Mouse (Mus musculus) myocyte (in vitro differentiated cells): Measurements from ENCODE around the gene Sectm1a.
A peak's percentile ranks its signal among the peaks of the same experiment; 100 is the strongest.
"Not testable (repeated sequence)": the region's sequence is repeated elsewhere in the genome, so short reads cannot be mapped to it uniquely, and the experiment has no call there.

ENCODE experiments used
- CEBPB ChIP-seq: IDR thresholded peaks from 2 replicates; pipeline ENCODE4 v1.6.1; 2011; ENCODE audit warnings: mild to moderate bottlenecking, moderate library complexity; ENCODE audit not compliant: poor library complexity, insufficient read depth, severe bottlenecking
- E2F4 ChIP-seq: IDR thresholded peaks from one replicate; pipeline ENCODE4 v1.6.1; 2011; ENCODE audit warnings: mild to moderate bottlenecking, control low read depth, moderate library complexity; ENCODE audit not compliant: insufficient read depth
- MAX ChIP-seq: IDR thresholded peaks from one replicate; pipeline ENCODE4 v1.6.1; 2011; ENCODE audit warnings: low read depth, mild to moderate bottlenecking, control low read depth
- MYOD1 ChIP-seq, 3 experiments: IDR thresholded peaks; one replicate each; pipeline ENCODE4 v1.6.1; 2011; ENCODE audit warnings: control low read depth in 2 of 3, low read depth in 2 of 3, mild to moderate bottlenecking in 2 of 3, moderate library complexity in 1 of 3; ENCODE audit not compliant: insufficient read length in 2 of 3, control insufficient read depth in 1 of 3
- POLR2A ChIP-seq: IDR thresholded peaks from one replicate; pipeline ENCODE4 v1.6.1; 2011; ENCODE audit warnings: low read depth, mild to moderate bottlenecking, control low read depth, moderate library complexity; ENCODE audit not compliant: insufficient read length
- POLR2AphosphoS2 ChIP-seq: IDR thresholded peaks from one replicate; pipeline ENCODE4 v1.6.1; 2011; ENCODE audit warnings: low read depth, control low read depth; ENCODE audit not compliant: insufficient read length
- REST ChIP-seq: IDR thresholded peaks from one replicate; pipeline ENCODE4 v1.6.1; 2011; ENCODE audit warnings: mild to moderate bottlenecking, control low read depth, moderate library complexity; ENCODE audit not compliant: insufficient read depth, insufficient read length
- SRF ChIP-seq: IDR thresholded peaks from one replicate; pipeline ENCODE4 v1.6.1; 2011; ENCODE audit warnings: low read depth; ENCODE audit not compliant: control insufficient read depth, insufficient read length
- TCF12 ChIP-seq: IDR thresholded peaks from one replicate; pipeline ENCODE4 v1.6.1; 2011; ENCODE audit warnings: mild to moderate bottlenecking, control low read depth; ENCODE audit not compliant: poor library complexity, insufficient read depth, severe bottlenecking

GRCm38 (mm10) chr11:121043025-121043424 lies 38.0 kb downstream of the Sectm1a start:
- not testable (repeated sequence) for TF ChIP-seq E2F4, CEBPB, POLR2AphosphoS2, MAX, POLR2A, REST, SRF
- TF ChIP-seq TCF12, result peak; percentile 32
- TF ChIP-seq MYOD1 (IDR thresholded peaks at IDR 0.05; ENCODE audit: control insufficient read depth in 1 of 3, insufficient read length in 2 of 3, low read depth in 2 of 3), result peak in 2 of 3 experiments; percentile 66 to 83
